Mouse (Mus musculus) cerebellum, adult (tissue): Measurements from ENCODE around the gene Kirrel3.

Experiments
- ATAC-seq: cut with Nextera tagmentation; 2 replicates; pipeline ENCODE4 v1.9.2; 2017; ENCODE audit warnings: mild to moderate bottlenecking, moderate library complexity, mixed read lengths; ENCODE audit not compliant: insufficient number of reproducible peaks, low FRiP score, low TSS enrichment

Gene Kirrel3

DNA sequence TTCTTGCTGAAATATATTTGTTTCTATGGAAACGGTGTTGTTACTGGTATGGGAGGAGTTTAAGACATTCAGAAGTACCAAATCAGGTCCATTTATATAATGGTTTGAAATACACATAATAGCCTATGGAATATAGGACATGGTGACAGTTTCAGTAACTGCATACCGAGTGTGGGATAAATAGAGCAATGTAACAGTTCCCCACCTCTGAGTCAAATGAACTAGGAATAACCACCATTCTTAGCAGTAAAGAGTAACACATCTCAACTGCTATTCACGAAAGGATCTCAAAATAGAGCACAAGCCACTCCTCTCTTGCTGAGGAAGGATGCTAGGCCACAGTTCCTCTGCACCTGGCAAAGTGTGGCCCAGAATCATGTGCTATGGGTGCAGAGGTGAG is 434.4 kb downstream of the Kirrel3 start:
- ATAC-seq, result no peak

DNA sequence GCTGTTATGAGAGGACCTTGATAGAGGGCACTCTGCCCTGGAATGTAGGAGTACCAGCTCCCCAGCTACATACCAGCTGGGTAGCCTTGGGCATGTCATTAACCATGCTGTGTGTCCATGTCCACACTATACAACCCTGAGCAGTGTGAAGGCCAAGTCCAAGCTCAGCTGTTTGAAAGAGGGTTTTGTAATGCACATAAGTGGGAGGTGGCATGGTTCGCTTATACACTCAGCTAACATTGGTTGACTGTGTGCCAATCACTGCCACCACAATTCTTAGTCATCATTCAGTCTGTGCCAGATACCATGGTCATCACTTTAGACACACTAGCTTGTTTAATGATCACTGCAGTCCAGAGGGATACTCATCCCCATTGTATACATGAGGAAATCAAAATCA is 436.2 kb downstream of the Kirrel3 start:
- no peak for ATAC-seq

DNA sequence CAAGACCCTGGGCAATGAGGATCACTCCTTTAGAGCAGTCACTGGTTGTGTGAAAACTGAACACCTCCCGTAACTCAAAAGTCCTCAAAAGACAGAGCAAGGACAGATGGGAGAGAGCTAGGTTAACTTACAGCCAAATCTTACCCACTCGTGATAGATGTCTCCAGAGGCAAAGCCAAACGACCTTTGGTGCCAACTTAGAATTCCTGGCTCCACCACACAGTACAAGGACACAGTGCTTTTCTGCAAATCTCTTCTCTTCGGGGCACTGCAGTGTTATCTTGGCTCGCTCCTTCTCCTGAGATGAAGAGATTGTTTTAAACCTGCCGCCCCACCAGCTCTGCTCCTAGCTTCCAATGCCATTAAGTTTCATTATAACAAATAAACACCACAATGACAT is 437.0 kb downstream of the Kirrel3 start:
- no peak for ATAC-seq

DNA sequence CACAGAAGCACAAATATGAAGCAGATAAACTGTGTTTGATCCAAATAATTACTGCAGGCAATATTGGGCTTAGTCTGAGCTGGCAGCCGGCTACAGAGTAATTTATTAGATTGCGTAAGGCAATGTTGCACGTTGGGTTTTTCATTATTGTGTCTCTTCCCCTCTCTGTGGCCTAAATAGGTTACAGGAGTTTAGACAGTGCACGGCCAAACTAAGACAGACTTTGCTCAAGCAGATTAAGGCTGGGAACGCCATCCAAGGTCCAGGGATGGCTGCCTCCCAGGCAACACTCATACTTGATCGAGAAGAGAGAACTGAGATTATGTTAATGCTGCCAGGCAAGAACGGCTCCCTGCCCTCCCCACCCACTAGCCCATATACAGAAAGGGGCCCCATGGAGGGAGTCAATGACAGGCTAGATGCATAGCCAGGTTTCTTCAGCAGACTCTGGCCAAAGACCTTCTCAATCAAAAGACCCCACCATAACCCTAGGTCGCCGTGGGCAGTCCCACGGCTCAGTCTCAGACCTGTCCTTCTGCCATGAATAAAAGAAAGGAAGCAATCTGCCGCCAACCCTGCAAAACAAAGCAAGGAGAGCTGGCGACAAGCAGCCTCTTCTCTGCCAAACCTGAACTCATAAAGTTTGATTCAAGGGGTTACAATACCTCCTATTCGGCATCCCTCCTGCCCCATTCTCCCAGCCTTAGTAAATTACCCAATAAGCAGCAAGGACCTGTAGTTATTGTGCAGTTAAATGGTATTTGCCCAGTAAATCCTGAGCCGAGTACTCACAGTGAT is 437.6 kb downstream of the Kirrel3 start:
- ATAC-seq, result no peak

DNA sequence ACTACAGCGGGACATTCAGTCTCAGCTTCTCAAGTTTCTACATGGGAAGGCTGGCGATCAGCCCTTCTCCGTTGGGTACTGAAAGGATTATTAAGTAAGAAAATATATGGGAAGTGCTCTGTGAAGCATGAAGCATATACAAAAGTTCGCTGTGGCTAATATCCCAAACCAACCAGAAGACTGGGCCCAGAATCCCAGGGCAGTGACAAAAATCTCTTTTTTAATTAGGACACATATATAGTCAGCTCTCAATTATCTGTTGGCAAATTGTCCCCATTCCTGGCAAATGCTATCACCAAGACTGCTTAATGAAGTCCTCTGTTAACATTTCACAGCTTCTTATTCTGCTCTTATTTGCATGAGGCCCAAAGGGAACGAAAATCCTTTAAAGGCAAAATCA is 439.9 kb downstream of the Kirrel3 start:
- ATAC-seq, result no peak

DNA sequence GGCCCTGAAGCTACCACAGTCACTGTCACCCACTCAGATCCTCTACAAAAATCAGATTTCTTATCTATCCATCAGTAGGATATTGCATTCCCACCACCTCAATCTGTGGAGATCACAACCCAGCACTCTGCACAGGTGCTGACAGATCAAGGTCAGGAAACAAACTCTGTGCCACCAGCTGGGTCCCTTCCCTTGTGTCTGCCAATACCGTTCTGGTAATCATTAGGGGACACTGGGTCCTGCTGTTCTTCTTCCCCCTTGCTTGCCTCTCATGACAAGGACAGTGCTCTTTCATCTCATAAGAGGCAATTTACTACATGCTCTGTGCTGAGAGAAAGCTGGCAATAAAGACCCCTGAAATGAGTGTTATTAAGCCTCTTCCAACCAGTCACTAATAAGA is 444.7 kb downstream of the Kirrel3 start:
- no peak; the same call in 1 of the 2 replicates for ATAC-seq

DNA sequence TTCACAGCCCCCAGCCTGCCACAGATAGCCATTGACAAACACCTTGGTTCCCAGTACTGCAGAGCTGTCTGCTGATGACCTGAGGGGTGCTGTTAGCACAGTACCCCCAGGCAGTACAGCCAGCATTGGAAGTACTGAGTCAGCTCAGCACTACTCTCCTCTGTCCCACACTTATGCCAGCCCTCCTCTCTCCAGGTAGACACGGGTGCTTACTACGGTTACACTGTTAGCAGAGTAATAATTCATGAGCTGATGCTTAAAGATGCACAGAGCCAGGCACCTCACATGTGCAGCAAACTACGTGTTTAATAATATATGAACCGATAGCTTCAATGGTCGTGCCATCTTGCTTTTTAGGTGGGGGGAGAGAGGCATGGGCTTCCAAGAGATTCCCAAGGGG is 452.4 kb downstream of the Kirrel3 start:
- ATAC-seq, result no peak

DNA sequence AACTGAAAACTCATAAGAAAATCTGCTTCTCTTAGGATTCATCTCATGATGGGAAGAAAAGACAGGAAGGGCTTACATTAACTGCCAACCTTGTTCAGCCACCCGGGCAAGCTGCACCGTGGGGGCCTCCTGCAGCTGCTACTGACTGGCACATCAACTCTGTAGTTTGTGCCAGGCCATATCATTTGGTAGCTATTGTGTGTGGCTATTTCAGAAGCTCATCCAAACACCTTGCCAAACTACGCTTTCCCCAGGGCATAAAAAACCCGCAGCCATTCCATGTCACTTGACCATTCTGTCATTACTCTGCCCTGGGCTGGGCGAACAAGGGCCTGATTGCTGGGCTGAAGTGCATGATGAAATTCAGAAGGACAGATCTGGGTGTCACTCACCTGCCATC is 453.9 kb downstream of the Kirrel3 start:
- ATAC-seq, result no peak

DNA sequence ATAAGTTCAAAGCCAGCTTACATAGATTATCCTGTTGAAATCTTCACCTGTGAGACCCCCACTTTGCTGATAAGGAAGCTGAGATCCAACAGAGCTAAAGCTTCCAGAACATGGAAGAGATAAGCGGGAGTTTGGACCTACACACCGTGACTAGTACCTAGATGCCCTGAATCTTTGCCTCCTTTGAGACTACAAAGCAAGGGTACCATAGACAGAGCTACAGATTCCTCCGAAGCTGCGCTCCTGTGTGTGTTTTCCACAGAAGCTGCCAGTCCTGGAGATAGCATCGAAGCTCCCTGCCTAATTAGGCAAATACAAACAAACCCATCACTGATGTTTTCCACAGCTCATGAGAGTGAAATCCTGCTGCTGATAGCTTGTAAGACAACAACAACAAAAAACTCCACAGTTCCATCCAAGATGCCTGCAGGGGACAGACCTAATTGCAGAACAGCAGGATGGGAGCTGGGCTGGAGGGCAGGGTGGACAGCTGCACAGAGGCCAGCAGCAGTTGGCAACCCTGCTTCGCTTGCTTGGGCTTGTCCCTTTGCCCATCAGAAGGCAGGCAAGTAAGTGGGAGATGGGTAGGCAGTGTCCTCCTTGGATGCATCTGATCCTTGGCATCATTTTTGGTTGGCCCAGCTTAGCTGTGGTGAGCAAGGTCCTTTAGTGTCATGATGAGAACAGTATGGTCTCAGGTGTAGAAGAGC is 456.6 kb downstream of the Kirrel3 start:
- ATAC-seq, result no peak

DNA sequence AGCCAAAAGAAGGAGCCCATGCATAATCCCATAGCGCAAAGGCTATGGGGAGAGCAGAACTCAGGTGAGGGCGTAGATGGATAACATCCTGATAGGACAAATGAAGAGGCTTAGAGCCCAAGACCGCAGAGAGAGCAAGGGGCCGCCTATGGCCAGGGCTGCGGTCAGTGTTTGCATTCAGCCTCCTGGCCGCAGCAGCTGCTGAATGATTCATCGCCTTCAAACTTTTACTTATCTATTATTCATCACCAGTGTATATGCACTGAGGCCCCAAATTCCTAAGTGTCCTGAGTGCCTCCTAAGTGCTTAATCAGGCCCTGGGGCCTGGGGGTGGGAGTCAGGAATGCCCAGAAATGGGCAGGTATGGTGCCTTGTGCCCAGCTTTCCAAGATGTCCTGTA is 457.3 kb downstream of the Kirrel3 start:
- no peak for ATAC-seq

DNA sequence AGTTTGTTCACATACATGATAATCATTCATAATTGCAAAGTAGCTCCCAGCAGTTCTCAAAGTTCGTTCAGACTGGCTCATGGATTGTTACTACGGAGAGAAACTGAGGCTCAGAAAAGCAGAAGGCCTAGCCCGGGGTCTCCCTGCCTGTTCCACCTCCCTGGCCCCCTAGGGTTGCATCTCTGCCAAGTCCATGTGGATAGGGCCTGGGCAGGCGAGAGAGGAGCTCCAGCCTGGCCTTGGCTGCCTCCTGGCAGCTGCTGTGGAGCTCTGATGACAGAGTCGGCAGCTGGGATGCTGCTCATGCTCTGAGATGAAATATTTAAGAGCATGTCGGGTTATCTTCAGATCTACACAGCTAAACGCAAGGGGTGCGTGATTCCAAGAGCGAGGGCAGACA is 459.6 kb downstream of the Kirrel3 start:
- no peak for ATAC-seq

DNA sequence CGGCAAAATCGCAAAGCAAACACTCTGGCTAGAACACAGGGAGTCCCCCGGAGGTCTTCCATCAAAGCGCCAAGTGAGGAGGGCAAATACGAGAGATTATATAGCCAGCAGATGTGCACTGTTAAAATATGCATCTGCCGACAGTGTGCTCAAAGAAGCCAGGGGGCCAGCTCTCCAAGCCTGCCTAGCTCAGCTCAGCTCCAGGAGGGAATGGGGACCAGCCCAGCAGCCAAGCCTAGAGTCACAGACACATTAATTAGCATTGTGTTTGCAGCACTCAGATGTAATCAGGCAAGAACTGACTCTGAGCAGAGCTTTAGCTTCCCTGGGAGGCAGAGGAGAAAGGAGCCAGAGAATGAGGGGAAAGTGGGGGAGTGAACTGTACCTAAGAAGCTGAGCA is 461.6 kb downstream of the Kirrel3 start:
- no peak for ATAC-seq

DNA sequence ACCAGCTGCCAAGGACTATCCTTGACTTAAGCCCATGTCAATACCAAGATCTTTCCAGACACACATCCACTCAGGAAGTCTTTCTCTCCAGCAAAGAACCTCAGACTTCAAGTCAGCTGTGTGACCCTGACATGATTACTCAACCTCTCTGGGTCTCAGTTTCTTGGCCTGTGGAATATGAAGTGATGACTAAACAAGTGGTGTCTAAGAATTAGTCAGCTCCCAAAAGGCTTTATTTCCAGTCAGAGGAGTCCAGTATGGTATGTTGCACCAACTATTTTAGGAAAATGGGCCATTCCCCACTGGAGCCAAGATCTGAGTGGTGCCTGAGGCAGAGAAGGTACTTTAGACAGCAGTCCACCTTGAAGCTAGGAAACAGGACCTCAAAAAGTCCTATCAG is 462.0 kb downstream of the Kirrel3 start:
- ATAC-seq, result no peak

DNA sequence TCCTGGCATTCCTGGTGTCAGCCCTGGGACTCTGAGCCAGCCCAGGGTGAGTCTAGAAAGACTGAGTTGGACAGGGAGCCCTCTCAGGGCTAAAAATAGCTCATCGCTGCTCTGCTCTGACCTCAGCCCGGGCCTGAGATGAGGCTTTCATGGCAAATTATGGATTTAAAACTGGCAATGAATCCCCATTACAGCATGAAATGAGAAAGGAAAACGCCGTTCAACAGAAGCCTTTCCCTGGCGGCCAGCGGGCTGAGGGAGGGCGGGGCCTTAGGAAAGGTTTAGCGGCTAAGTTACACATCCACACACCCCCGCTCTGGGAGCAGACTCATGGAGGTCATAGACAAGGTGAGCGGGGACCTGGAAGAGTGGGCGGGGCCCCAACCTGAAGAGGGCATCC is 467.7 kb downstream of the Kirrel3 start:
- ATAC-seq, result peak; percentile 84

DNA sequence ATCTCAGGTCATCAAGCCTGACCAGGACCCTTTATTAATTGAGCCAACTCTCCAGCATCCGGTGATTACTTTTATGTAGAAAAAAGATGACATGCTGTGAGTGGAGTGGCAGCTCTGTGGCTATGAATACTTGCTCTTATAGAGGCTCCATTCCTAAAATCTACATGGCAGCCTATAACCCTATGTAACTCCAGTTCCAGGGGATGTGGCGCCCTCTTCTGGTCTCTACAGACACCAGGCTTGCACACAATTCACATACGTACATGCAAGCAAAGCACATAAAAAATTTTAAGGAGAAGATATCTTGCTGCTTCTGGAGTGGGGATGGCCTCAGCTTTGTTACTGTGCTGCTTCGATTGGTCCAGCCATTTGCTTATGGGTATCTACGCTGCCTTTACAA is 468.5 kb downstream of the Kirrel3 start:
- no peak for ATAC-seq

DNA sequence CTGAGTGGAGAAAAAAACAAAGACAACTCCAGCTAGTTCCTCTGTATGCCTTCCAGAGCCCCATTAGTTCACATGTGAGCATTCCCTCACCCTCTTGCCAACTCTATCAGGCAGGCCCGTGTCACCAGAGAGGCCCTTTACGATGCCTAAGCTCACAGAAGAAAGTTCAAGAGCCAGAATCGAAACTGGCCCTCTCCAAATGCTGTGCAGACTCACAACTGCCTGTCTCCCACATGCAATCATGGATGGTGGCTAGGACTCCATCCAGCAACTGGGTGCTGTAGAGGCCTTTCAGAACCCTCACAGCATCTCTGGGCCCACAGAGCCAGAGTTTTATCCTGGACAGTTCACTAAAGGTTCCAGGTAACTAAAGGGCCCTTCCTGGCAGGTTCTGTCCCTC is 470.8 kb downstream of the Kirrel3 start:
- no peak for ATAC-seq

DNA sequence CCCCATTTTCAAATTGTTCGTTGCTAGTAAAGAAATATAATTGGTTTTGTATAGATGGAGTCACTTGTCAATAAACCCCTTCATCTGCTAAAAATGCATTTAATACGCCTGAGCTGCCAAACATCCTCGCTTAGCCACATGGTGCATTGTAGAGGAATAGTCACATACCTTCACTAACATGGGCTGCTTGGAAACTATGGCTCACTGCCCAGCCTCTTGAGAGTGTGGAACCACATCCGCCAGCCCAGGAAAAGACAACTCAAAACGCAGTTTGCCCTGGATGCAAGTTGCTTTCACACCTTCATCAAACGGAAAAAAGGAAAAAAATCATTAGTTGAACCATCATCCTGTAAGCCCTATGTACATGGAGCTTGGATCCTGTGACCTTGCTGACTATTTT is 472.0 kb downstream of the Kirrel3 start:
- ATAC-seq, result no peak

DNA sequence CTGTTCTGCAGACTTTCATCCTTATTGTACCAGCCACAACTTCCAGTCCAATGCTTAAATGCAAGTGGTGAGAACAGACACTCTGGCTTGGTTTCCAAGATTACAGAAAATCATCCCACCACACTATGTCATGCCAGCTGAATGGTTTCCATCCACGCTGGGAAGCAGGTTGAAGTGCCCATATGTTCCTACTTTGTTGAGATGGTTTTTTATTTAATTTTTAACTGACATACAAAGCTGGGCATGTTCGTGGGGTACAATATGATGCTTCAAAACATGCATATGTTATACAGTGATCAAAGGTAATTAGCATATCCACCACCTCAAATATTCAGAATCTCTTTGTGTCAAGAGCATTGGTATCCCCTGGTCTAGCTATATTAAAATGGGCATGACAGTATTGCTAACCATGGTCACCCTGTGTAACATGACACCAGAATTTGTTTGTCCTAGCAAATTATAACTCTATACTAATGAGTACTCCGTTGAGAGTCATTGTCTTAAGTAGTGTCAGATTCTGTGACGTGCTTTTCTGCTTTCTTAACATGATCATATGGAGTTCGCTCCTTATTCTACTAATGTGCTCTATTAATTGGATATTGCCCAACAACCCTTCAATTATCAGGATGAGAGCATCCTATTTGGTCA is 472.6 kb downstream of the Kirrel3 start:
- 0 out of 2 replicates have a peak, but pooled peaks have one; percentile 11 for ATAC-seq

DNA sequence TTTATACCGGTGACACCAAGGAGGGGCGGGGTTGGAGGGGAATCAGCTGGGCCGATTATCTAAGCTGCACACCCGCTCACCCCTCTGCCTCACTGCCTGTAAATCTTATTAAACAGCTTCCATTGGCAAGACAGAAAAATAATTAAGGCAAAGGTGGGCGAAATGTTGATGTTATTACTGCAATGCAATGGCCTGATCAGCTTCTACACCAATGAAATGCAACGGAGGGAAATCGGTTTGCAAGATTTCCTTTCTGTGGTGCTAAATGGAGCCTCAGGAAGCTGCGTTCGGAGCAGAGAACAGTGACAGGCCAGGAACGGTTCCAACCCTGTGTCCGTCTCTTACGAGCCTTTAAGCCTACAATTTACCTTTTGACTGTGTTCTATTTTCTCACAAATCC is 475.0 kb downstream of the Kirrel3 start:
- ATAC-seq, result no peak

DNA sequence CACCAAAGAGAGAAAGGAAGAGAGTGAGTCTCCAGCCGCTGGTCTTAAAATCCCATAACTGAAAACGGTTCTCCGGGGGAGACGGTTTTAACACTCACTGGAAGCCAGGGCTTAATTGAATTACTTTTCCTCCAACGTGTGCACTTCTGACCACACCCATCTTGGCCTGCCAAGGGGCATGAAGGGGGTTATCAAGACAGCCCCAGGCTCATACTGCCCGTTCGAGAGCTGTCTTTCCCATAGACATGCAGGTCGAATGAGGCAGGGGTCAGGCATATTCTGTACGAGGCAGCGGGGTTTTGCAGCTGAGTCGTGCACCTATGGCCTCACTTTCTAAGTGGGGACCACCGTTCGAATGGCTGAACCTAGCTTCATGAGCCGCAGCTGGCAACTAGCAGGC is 475.5 kb downstream of the Kirrel3 start:
- no peak for ATAC-seq

DNA sequence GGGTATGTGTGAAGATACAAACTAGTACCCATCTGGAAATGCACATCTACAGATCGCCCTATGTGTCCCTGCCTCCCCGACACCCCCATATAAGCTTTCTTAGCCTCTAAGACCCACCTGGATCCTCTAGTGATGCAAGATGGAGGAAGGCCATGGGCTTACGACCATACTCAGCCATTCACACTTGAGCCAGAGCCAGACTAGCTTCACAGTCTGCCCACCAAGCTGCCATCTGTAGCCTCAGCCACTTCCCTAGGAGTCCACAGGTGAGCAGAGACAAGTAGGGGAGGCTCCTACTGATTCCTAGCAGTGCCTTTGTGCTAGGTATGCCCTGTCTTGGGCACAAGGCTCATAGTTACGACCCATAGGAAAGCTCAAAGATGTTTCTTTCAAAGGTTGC is 476.6 kb downstream of the Kirrel3 start:
- no peak for ATAC-seq

DNA sequence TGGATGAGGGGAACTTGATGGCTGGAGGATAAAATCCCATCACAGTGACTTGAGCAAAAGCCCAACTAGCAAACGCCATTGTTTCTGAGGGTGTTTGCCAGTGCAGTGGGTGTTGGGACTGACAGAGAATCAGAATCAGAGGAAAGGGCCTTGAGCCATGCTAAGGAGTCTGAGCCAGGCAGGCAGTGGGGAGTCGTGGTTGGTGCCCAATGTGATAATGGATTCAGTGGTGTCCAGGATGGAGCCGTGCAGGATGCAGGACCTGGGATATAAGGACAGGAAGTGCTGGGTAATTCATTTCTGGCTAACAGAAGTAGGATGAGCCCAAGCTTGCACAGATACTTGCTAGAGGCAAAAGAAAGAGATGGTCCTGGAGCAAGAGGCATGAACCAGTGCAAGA is 477.9 kb downstream of the Kirrel3 start:
- peak; percentile 76 for ATAC-seq
